Mouse (Mus musculus): Measurements from ENCODE around the gene Ubqln4.

DNA sequence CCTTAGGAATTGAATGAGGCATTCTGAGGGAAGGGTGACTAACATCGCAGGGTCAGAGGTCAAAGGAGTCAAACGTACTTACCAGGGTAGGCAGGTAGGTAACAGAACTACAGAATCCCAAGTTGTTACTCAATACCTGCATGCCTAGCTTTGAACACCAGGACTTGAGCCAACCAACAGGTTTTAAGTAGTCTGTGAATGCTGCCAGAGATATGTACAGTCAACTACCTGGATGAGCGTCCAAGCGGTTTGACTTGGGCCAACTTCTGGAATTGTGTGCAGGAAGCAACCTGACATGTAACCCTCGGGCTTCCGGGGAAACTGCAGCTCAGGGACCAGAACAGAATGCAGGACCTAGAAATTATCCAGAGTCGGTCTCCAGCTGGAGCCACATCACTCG lies 30.5 kb upstream of the Ubqln4 start:
- TF ChIP-seq MAFK (IDR thresholded peaks at IDR 0.05; ENCODE audit: insufficient read depth, low read depth, low read length): no peak
- no peak for TF ChIP-seq CHD2 (IDR thresholded peaks at IDR 0.05; ENCODE audit: low read depth, low read length)
